Mouse (Mus musculus): Measurements from ENCODE around the gene Cdk12.

The Cdk12 gene

GRCm38 (mm10) chr11:98260706-98261479 is 58.0 kb downstream of the Cdk12 start:
- DNase-seq (ENCODE audit: low spot score) = no peak

- DNase-seq (ENCODE audit: low spot score) = peak; percentile 28
These were observed 62.2 kb downstream of the Cdk12 start for GRCm38 (mm10) chr11:98265039-98265438.

DNA sequence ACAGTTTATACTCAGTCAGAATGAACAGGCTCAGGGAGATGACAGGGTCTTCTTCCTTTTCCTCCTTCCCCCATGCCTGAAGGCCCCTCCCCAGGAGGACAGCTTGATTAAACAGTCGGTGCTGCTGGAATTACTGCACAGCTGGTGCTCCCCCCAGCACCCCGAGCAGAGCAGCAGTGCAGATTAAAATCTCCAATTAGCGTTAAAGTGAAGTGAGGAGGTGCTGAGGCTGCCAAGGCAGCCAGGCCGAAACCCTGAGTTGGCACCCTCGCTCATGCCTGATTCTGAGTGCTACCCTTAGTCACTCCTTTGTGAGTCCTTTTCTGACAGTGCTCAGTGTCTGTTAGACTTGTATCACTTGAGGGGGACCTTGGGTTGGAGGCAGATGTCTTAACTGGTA is 63.0 kb downstream of the Cdk12 start:
- no peak for DNase-seq (ENCODE audit: low spot score)

DNA sequence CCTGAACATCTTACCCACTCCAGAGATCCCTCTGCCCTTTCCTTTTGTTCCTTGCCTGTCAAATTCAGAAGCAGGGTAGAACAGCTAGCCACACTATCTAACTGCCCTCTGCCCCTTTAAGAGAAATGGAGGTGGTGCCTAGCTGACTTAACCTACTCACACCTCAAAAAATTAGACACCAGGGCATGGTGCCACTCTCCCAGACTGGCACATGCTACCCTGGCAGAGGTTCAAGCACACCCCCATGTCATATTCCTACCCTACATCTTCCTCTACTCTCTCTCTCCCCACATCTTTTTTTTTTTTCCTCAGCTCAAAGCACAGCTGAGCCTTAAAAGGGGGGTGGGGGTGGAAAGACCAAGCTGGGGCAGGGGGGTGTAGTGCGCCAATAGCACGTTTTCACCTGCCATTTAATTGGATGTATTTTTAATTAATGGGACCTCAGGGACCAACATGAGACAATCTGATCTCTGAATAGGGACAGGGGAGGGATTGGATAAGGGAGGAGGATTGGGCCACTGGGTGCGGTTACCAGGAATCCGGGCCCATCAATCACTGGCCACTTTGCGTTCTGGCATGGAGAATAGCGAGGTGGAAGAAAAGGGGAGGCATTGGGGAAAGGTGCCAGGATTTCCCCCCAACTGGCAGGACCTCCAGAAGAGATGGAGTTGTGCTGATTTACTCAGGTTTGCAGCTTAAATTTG is 64.0 kb downstream of the Cdk12 start:
- no peak for DNase-seq (ENCODE audit: low spot score)

GRCm38 (mm10) chr11:98270066-98270465 is 67.2 kb downstream of the Cdk12 start:
- DNase-seq (ENCODE audit: low spot score) = no peak

DNA sequence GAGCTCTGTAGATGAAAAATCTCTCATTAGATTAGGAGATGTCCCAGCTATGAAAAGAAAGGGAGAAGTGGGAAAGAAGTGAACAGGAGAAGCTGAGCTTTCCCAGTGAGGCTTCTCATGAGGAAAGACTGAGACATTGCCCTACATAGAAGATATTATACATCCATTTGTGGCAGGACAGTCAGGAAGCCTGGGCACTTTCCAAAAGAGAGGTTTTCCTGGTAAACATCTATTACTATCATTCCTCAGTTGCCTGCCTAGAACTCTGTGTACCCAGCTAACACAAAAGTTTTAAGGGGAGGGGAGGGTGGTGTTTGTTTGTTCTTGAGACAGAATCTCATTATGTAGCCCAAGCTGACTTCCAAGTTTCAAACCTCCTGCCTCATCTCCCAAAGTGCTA is 67.6 kb downstream of the Cdk12 start:
- no peak for DNase-seq (ENCODE audit: low spot score)

DNA sequence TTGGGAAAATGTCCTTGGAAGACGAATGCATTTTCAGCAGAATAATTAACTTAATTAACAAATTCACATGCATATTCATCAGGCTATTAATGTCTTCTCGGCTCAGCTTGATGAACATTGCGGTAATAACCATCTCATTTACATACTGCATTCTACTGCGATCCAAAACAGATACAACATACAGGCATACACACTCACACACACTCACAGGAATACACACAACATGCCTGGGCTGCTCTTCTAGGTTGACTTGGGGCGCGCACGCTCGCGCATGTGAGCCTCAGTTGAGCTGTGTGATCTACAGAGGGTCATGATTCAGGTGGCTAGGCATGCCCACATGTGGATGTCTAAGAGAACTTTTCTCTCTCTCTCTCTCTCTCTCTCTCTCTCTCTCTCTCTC is 80.9 kb downstream of the Cdk12 start:
- no peak for DNase-seq (ENCODE audit: low spot score)

DNA sequence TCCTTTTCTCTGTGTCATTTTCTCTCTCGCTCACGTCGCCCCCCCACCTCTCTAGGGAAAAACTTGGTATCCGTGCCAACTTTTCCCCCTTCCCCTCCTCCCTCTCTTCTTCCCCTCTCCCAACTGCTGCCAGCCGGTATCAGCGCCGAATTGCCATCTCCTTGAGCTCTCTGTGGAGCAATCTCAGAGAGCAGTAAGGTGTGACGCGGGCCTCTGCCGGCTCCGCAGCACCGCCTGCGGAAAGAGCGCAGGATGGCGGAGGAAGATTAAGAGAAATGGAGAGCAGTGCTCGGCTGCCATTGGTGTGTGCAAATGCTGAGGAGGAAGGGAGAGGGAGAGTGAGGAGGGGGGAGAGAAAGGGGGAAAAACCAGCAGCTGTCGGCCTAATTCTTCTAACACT is 81.4 kb downstream of the Cdk12 start:
- no peak for DNase-seq (ENCODE audit: low spot score)

DNA sequence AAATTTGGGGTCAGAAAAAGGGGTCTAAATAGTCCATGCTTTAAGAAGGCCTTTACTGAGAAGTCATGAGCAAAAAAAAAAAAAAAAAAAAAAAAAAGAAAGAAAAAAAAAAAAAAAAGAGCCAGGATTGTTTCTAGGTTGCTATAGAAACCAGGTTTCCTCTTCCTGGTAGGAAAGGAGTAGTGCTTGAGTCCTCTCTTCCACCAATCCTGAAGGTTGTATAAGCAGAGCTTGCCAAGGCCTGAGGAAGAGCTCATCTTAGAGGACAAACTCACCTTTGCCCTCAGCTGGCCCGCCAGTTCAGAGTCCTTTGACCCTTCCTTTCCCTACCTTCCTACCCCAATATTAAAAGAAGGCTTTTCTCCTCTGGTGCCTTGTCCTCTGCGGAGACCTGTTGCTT is 82.5 kb downstream of the Cdk12 start:
- no peak for DNase-seq (ENCODE audit: low spot score)

GRCm38 (mm10) chr11:98287531-98287930 is 84.7 kb downstream of the Cdk12 start:
- no peak for DNase-seq (ENCODE audit: low spot score)

GRCm38 (mm10) chr11:98287961-98288360 is 85.1 kb downstream of the Cdk12 start:
- no peak for DNase-seq (ENCODE audit: low spot score)

- no peak for DNase-seq (ENCODE audit: low spot score)
These were observed 87.0 kb downstream of the Cdk12 start for GRCm38 (mm10) chr11:98289873-98290272.

- no peak for DNase-seq (ENCODE audit: low spot score)
These were observed 88.0 kb downstream of the Cdk12 start for GRCm38 (mm10) chr11:98290906-98291305.

- DNase-seq (ENCODE audit: low spot score) = no peak
These were observed 90.2 kb downstream of the Cdk12 start for GRCm38 (mm10) chr11:98293070-98293469.

DNA sequence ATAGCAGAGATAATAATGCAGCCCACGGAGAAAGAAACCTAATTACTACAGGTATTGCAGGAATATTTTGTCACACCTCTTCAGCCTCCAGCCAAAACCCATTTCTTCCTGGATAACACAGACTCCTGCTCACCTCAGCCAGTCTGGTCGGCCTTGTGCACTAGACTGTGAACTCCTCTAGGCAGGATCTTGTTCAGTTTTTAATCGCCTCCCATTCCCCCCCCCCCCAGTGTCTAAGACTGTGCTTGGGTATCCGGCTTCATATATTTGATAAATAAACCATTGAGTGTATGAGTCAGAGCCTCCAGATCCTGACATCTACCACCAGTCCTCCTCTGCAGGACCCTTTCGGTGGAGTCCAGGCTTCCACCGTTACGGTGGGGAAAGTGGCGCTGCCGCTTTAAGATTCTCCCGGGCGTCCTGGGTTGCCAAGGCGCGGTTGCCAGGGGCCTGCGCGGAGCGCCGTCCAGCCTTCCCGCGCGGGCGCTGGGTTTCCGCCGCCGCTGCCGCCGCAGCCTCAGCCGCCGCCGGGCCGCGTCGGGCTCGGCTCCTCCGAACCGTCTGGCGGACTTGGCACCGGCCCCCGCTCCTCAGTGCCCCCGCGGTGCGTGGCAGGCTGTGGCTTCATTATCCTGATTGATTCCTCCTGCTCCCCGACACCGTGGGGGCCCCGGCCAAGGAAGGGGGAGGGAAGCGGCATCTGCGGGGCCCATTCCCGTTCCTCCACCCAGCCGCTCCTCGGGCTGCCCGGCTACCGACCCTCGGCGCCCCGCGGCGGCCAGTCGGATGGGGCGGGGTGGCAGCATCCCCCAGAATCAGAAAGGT is 91.5 kb downstream of the Cdk12 start:
- DNase-seq (ENCODE audit: low spot score) = peak; percentile 74

DNA sequence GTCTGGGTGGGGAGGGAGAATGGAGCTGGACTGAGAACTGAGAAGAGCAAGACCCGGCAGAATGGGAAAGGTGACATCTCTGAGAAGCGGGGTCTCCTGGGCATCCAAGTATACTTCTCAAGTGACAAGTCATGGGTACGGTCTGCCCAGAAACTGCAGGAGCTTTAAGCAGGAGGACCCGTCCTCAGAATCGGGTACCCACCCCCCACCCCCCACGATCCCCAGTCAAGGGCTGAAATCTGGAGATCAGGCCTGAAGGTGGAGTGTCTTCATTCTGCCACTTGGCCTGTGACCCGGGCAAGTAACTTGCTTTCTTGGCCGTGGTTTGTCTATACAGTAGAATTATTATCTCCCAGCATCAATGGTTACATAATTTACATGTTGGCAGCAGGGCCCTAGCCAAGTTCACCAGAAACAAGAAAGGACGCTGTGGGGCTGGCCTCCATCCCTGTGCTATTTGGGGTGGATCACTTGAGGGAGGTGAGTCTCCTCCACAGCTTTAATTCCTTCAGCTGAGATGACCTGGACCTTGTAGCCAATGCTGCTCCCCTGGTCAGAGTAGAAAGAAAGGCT is 92.2 kb downstream of the Cdk12 start:
- no peak for DNase-seq (ENCODE audit: low spot score)

- DNase-seq (ENCODE audit: low spot score) = no peak
These were observed 93.4 kb downstream of the Cdk12 start for GRCm38 (mm10) chr11:98296277-98296676.

DNA sequence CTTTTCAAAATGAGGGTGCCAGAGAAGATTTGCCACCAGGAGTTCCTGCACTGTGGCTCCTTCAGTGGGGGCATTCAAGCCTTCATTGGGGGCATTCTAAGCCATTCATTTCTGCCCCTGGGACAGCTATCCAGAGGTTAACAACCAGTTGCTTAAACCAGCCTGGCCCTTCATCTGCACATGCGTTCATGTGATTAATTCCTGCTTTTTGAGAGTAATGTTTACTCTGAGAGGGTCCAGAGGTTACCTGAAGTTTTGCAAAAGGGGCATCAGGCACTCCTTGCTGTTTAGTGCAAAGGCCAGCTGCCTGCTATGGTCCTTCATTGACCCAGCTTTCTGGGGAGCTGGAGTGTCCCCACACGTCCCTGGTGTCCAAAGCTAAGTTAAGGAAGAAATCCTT is 94.1 kb downstream of the Cdk12 start:
- DNase-seq (ENCODE audit: low spot score) = no peak

GRCm38 (mm10) chr11:98297778-98298177 is 94.9 kb downstream of the Cdk12 start:
- DNase-seq (ENCODE audit: low spot score) = no peak

DNA sequence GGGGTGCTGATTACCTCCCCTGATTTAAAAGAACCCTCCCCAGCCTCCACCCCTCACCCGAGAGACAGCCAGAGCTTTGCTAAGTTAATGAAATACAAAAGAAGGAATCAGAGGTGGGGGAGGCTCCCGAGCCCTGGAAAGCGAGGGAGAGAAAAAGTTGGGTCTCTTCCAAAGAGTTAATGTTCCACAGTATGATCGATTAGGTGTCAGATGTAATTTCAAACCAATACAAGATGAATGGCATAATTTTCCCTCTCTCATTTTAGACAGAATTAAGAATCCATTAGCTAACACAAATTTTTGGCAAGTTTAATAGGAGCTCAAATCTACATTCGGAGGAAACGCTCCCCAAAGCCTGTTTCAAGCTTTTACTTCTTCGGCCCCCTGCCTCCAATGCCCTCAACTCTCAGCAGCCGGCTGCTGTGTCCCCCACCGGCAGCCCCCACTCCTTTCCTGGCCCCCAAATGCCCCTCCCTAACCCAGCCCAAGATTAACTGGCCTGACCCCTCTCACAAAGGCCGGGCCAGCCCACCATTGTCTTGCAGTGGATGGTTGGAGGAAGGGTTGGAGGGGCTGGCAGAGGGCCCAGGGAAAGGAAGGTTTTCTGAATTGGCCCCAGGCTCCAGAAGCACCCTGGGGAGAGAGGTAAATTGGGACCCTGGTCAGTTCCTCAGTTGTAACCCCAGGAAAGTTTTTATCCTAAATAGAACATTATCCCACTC is 95.8 kb downstream of the Cdk12 start:
- DNase-seq (ENCODE audit: low spot score) = no peak

DNA sequence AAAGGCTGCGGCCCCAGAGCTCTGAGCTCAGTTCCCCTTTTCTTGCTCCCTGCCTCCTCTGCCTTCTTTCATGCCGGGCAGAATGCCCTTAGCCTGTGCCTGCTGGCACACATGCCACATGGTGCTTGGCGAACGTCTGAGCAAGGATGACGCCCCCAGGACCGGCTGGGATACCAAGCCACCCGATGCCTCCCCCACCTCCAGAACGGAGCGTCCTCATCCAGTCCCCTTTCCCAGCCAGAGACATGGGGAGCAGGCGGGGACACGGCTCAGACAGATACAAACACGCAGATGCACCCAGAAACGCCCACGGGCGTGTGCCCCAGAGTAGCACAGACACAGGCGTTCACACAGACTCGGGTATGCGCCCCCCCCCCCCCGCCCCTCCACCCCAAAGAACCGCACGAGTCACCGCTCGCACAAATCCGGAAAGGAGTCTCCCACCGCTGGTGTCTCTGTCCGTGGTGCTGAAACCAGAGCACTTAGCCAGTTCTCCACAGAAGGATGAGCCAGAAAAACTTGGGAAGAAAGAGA is 111.0 kb downstream of the Cdk12 start:
- peak; percentile 39 for DNase-seq (ENCODE audit: low spot score)

GRCm38 (mm10) chr11:98317479-98317878 is 114.6 kb downstream of the Cdk12 start:
- DNase-seq (ENCODE audit: low spot score) = no peak
